Comparison of ENCODE assay signal across 9 mouse cellular contexts in the genomic region with DNA sequence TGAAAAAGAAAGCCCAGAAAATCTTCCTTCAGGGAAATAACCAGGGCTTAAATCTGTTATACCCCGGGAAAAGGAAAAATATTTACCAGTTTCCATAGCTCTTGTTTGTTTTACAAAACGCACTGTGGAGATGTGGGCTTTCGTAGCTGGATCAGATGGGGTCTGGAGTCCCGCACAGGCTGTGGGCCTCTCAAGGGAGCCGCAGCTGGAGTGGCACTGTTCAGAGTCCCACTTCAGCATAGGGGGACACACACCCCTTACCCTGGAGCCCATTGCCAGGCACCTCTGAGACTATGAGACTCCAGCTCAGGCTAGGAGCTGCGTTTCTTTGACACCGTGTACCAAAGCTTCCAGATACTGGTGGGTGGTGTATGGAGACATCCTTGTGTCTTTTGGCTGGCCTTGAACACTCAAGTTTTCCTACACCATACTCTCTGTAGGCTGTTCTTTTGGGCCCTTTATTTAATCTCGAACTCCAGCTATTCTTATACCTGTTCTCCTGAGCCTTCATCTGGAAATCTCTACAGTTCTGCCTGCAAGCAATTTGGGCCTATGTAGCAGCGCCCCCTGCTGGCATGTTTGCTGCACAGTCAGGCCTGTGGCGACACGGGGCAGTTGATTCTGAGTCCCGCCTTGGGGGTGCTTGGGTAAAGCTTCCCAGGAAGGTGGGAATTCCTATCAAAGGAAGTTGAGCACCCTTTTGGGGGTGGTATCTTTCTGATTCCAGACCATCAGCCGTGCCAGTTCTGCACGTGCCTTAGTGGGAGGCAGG. TPM values are rescaled to one million over a fixed set of nuclear protein-coding genes. Genes with fewer than 3 reads are reported as not detected.
DNase-seq lines count a peak whose midpoint lies in the region; ATAC-seq and TF ChIP-seq lines count a peak whose summit lies in the region.
"Had no signal": no experiment of that assay in that cellular context is flagged by ENCODE, and none has a peak within 500 bp of the region (broad histone marks: within the 10 kb centered on the region; RNA-seq: fewer than 3 reads in every experiment).

No protein-coding gene starts in this region.

- H3K4me1 ChIP-seq in bone marrow, adult 2 months (ENCODE audit: control insufficient read depth, insufficient read depth, low read length): no peaks in the 10 kb centered on the region
- no peaks in the 10 kb centered on the region for H3K4me1 ChIP-seq in embryonic fibroblast, embryonic 13.5 days (ENCODE audit: control insufficient read depth, insufficient read depth, low read length)
- H3K4me1 ChIP-seq in hindbrain, postnatal 0 days (ENCODE audit: insufficient read depth, low read length): no peaks in the 10 kb centered on the region
- H3K4me1 ChIP-seq in midbrain, embryonic 14.5 days (ENCODE audit: control insufficient read depth, insufficient read depth, low read length): no peaks in the 10 kb centered on the region

- ATAC-seq in hindbrain, postnatal 0 days: peak; percentile 62; the same call in 1 of the 2 replicates
- no peak for ATAC-seq in midbrain, embryonic 14.5 days (ENCODE audit: low FRiP score, low TSS enrichment)

- TF ChIP-seq POLR2A in bone marrow, adult 2 months (IDR thresholded peaks at IDR 0.05; ENCODE audit: borderline replicate concordance, control insufficient read depth, low read depth, low read length): no peak
- no peak for TF ChIP-seq POLR2A in embryonic fibroblast, embryonic 13.5 days (IDR thresholded peaks at IDR 0.05; ENCODE audit: low read depth, low read length)

- 49% methylated on average over 14 of the region's 14 CpGs for WGBS in bone marrow, adult 2 months
- WGBS in hindbrain, postnatal 0 days: 47% methylated on average over 14 of the region's 14 CpGs
- 44% methylated on average over 14 of the region's 14 CpGs for WGBS in midbrain, embryonic 14.5 days

- no peak overlapping the region for H3K27ac ChIP-seq in bone marrow, adult 2 months (ENCODE audit: control insufficient read depth, insufficient read depth, low read depth, low read length, poor library complexity)
- no peak overlapping the region for H3K27ac ChIP-seq in embryonic fibroblast, embryonic 13.5 days (ENCODE audit: insufficient read depth, low read length)
- no peak overlapping the region for H3K27ac ChIP-seq in hindbrain, postnatal 0 days
- H3K27ac ChIP-seq in midbrain, embryonic 14.5 days (replicated peaks; ENCODE audit: low read depth, low read length): no peak overlapping the region

- TF ChIP-seq CTCF in bone marrow, adult 2 months (IDR thresholded peaks at IDR 0.05; ENCODE audit: control insufficient read depth, insufficient read depth, low read length): peak; percentile 84
- TF ChIP-seq CTCF in embryonic fibroblast, embryonic 13.5 days (IDR thresholded peaks at IDR 0.05; ENCODE audit: borderline replicate concordance, insufficient read depth, low read length): peak; percentile 84
- TF ChIP-seq CTCF in hindbrain, postnatal 0 days (IDR thresholded peaks at IDR 0.05; ENCODE audit: low read depth): peak; percentile 87

- H3K36me3 ChIP-seq in hindbrain, postnatal 0 days (ENCODE audit: insufficient read depth, low read length): no peaks in the 10 kb centered on the region
- no peaks in the 10 kb centered on the region for H3K36me3 ChIP-seq in midbrain, embryonic 14.5 days (ENCODE audit: control insufficient read depth, insufficient read depth, low read length)

- intact Hi-C loops in left cerebral cortex, postnatal 10 days (cut with DNase I): loop anchor here (5.0 kb wide), 1 partner anchor 39 kb away; no protein-coding TSS in a partner anchor

- no peaks in the 10 kb centered on the region for H3K9me3 ChIP-seq in hindbrain, postnatal 0 days (ENCODE audit: low read length)
- no peaks in the 10 kb centered on the region for H3K9me3 ChIP-seq in midbrain, embryonic 14.5 days (ENCODE audit: control insufficient read depth, low read length)

- H3K4me2 ChIP-seq in hindbrain, postnatal 0 days (ENCODE audit: low read depth, low read length): no peak overlapping the region
- H3K4me2 ChIP-seq in midbrain, embryonic 14.5 days (ENCODE audit: low read length): no peak overlapping the region

- H3K9ac ChIP-seq in hindbrain, postnatal 0 days (replicated peaks; ENCODE audit: low read length): no peak overlapping the region
- H3K9ac ChIP-seq in midbrain, embryonic 14.5 days (replicated peaks; ENCODE audit: low read length): no peak overlapping the region

- no peak overlapping the region for H3K4me3 ChIP-seq in bone marrow, adult 2 months (replicated peaks; ENCODE audit: control insufficient read depth, low read depth, low read length)
- no peak overlapping the region for H3K4me3 ChIP-seq in embryonic fibroblast, embryonic 13.5 days (ENCODE audit: insufficient read depth, low read length)
- no peak overlapping the region for H3K4me3 ChIP-seq in hindbrain, postnatal 0 days (ENCODE audit: low read length)
- H3K4me3 ChIP-seq in midbrain, embryonic 14.5 days (replicated peaks; ENCODE audit: low read depth, low read length): no peak overlapping the region

- H3K27me3 ChIP-seq in hindbrain, postnatal 0 days (ENCODE audit: insufficient read depth, low read length): no peaks in the 10 kb centered on the region
- no peaks in the 10 kb centered on the region for H3K27me3 ChIP-seq in midbrain, embryonic 14.5 days (ENCODE audit: control insufficient read depth, insufficient read depth, low read length)

- DNase-seq in gastrocnemius, adult 18-20 months (ENCODE audit: low spot score): peak; percentile 38
- DNase-seq in gastrocnemius, postnatal 25 days: no peak
- peak; percentile 78 for DNase-seq in hindbrain, postnatal 0 days (ENCODE audit: low spot score)
- peak; percentile 11 to 83 for DNase-seq in left cerebral cortex, postnatal 10 days (ENCODE audit: extremely low spot score in 1 of 2, low spot score in 2 of 2)
- peak; percentile 83 for DNase-seq in midbrain, embryonic 14.5 days
- DNase-seq in spleen, postnatal 4 days (ENCODE audit: low spot score in 2 of 2): peak; percentile 59 to 87

RNA-seq across cellular contexts. Expression of gene Ano2, which starts 28.9 kb away (rescaled TPM):
- total RNA-seq in gastrocnemius, adult 18-20 months (2021): not detected
- total RNA-seq in gastrocnemius, postnatal 25 days (2021): not detected
- 1.6 TPM in 1 of 2 replicates, not detected in the other for polyA plus RNA-seq in bone marrow, adult 2 months (2011; ENCODE audit: insufficient read depth, insufficient read length, low replicate concordance, missing spikeins)
- polyA plus RNA-seq in embryonic fibroblast, embryonic 13.5 days (2011; ENCODE audit: insufficient read length, low read depth, missing spikeins): not detected in 2 replicates
- 0.97 and 5.1 TPM in 2 replicates for total RNA-seq in hindbrain, postnatal 0 days (2014; rRNA removed)
- 1.1 and 1.4 TPM in 2 replicates for polyA plus RNA-seq in hindbrain, postnatal 0 days (2015; fragmentation: Nextera tagmentation; extraction: Ambion mirVana)
- 1 to 10 TPM; 2.0 to 2.9 TPM for total RNA-seq in left cerebral cortex, postnatal 10 days (2021)
- 0.09 and 0.13 TPM in 2 replicates for polyA plus RNA-seq in midbrain, embryonic 14.5 days (2014; fragmentation: Nextera tagmentation; extraction: Ambion mirVana)
- total RNA-seq: neutrophil, adult 5-6 weeks had no signal
